Mouse (Mus musculus): ENCODE measurements around the gene Ces5a. TPM values are rescaled to one million over a fixed set of nuclear protein-coding genes. Genes with fewer than 3 reads are reported as not detected.

The Ces5a gene
- polyA plus RNA-seq, 1 experiment from 2014 or later = not detected

- no peaks in the 10 kb centered on the region for H3K36me3 ChIP-seq (ENCODE audit: control insufficient read depth, insufficient read depth, low read length)
- no peak overlapping the region for H3K4me2 ChIP-seq (ENCODE audit: low read depth, severe bottlenecking)
- no peak for ATAC-seq (ENCODE audit: insufficient number of reproducible peaks, low FRiP score, low TSS enrichment, low read depth)
- H3K27ac ChIP-seq (replicated peaks; ENCODE audit: low read depth, low read length) = no peak overlapping the region
- H3K4me3 ChIP-seq (ENCODE audit: low read depth, low read length) = no peak overlapping the region
- no peaks in the 10 kb centered on the region for H3K27me3 ChIP-seq (ENCODE audit: control insufficient read depth, insufficient read depth, low read length)
- 83% methylated on average over 4 of the region's 4 CpGs for WGBS
- DNase-seq (ENCODE audit: low spot score) = no peak
- H3K9me3 ChIP-seq (ENCODE audit: control insufficient read depth, low read length) = no peaks in the 10 kb centered on the region
- no peak overlapping the region for H3K9ac ChIP-seq (ENCODE audit: low read length)
- H3K4me1 ChIP-seq (ENCODE audit: control insufficient read depth, insufficient read depth, low read length) = no peaks in the 10 kb centered on the region
Observed at GRCm38 (mm10) chr8:93564634-93565033, 29.0 kb upstream of the Ces5a start.

DNA sequence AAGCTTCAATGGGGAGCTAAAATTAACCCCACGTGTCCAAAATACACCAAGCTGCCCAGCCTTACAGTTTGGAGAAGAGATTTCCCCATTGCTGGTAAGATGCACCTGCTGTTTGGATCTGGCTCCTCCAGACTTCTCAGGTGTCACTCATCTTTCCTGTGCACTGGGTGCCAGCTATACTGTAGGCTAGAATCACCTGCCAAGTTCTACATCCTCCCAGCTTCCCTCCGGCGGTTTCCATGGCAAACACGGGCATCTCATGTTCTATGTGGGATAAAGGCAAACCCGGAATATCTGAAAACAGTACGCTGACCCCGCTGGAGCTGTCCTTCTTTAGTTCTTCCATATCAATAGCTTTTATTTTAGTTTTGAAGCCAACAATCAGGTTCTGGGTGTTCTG lies 27.9 kb upstream of the Ces5a start:
- Histone ChIP-seq H3K27ac (replicated peaks; ENCODE audit: low read depth, low read length) (no peak overlapping the region), H3K9me3 (ENCODE audit: control insufficient read depth, low read length) (no peaks in the 10 kb centered on the region), H3K4me1 (ENCODE audit: control insufficient read depth, insufficient read depth, low read length) (no peaks in the 10 kb centered on the region), H3K36me3 (ENCODE audit: control insufficient read depth, insufficient read depth, low read length) (no peaks in the 10 kb centered on the region), H3K4me3 (ENCODE audit: low read depth, low read length) (no peak overlapping the region), H3K9ac (ENCODE audit: low read length) (no peak overlapping the region), H3K27me3 (ENCODE audit: control insufficient read depth, insufficient read depth, low read length) (no peaks in the 10 kb centered on the region), H3K4me2 (ENCODE audit: low read depth, severe bottlenecking) (no peak overlapping the region)
- no peak for DNase-seq (ENCODE audit: low spot score)
- ATAC-seq (ENCODE audit: insufficient number of reproducible peaks, low FRiP score, low TSS enrichment, low read depth) = no peak
- 84% methylated on average over 7 of the region's 7 CpGs for WGBS

GRCm38 (mm10) chr8:93562557-93563210 lies 27.1 kb upstream of the Ces5a start:
- Histone ChIP-seq H3K9me3 (ENCODE audit: control insufficient read depth, low read length) (no peaks in the 10 kb centered on the region), H3K4me1 (ENCODE audit: control insufficient read depth, insufficient read depth, low read length) (no peaks in the 10 kb centered on the region), H3K4me2 (ENCODE audit: low read depth, severe bottlenecking) (no peak overlapping the region), H3K36me3 (ENCODE audit: control insufficient read depth, insufficient read depth, low read length) (no peaks in the 10 kb centered on the region), H3K9ac (ENCODE audit: low read length) (no peak overlapping the region), H3K27me3 (ENCODE audit: control insufficient read depth, insufficient read depth, low read length) (no peaks in the 10 kb centered on the region), H3K27ac (replicated peaks; ENCODE audit: low read depth, low read length) (no peak overlapping the region), H3K4me3 (ENCODE audit: low read depth, low read length) (no peak overlapping the region)
- 45% methylated on average over 6 of the region's 6 CpGs for WGBS
- ATAC-seq (ENCODE audit: insufficient number of reproducible peaks, low FRiP score, low TSS enrichment, low read depth) (no peak), DNase-seq (ENCODE audit: low spot score) (no peak)

- Histone ChIP-seq H3K4me3 (ENCODE audit: low read depth, low read length) (no peak overlapping the region), H3K9me3 (ENCODE audit: control insufficient read depth, low read length) (no peaks in the 10 kb centered on the region), H3K4me2 (ENCODE audit: low read depth, severe bottlenecking) (no peak overlapping the region), H3K4me1 (ENCODE audit: control insufficient read depth, insufficient read depth, low read length) (no peaks in the 10 kb centered on the region), H3K36me3 (ENCODE audit: control insufficient read depth, insufficient read depth, low read length) (no peaks in the 10 kb centered on the region), H3K9ac (ENCODE audit: low read length) (no peak overlapping the region), H3K27ac (replicated peaks; ENCODE audit: low read depth, low read length) (no peak overlapping the region), H3K27me3 (ENCODE audit: control insufficient read depth, insufficient read depth, low read length) (no peaks in the 10 kb centered on the region)
- 80% methylated on average over 3 of the region's 3 CpGs for WGBS
- ATAC-seq (ENCODE audit: insufficient number of reproducible peaks, low FRiP score, low TSS enrichment, low read depth) = no peak
- no peak for DNase-seq (ENCODE audit: low spot score)
Observed at GRCm38 (mm10) chr8:93561271-93561670, 25.6 kb upstream of the Ces5a start.

GRCm38 (mm10) chr8:93559696-93560095 lies 24.1 kb upstream of the Ces5a start:
- ATAC-seq (ENCODE audit: insufficient number of reproducible peaks, low FRiP score, low TSS enrichment, low read depth) (no peak), DNase-seq (ENCODE audit: low spot score) (no peak)
- Histone ChIP-seq H3K4me1 (ENCODE audit: control insufficient read depth, insufficient read depth, low read length) (no peaks in the 10 kb centered on the region), H3K4me2 (ENCODE audit: low read depth, severe bottlenecking) (no peak overlapping the region), H3K4me3 (ENCODE audit: low read depth, low read length) (no peak overlapping the region), H3K27ac (replicated peaks; ENCODE audit: low read depth, low read length) (no peak overlapping the region), H3K9ac (ENCODE audit: low read length) (no peak overlapping the region), H3K27me3 (ENCODE audit: control insufficient read depth, insufficient read depth, low read length) (no peaks in the 10 kb centered on the region), H3K36me3 (ENCODE audit: control insufficient read depth, insufficient read depth, low read length) (no peaks in the 10 kb centered on the region), H3K9me3 (ENCODE audit: control insufficient read depth, low read length) (no peaks in the 10 kb centered on the region)
- 79% methylated on average over 2 of the region's 2 CpGs for WGBS

- 79% methylated on average over 3 of the region's 3 CpGs for WGBS
- H3K4me2 ChIP-seq (ENCODE audit: low read depth, severe bottlenecking) = no peak overlapping the region
- ATAC-seq (ENCODE audit: insufficient number of reproducible peaks, low FRiP score, low TSS enrichment, low read depth) = no peak
Observed at GRCm38 (mm10) chr8:93502634-93503033, 33.0 kb downstream of the Ces5a start.

GRCm38 (mm10) chr8:93499437-93499836 lies 36.2 kb downstream of the Ces5a start:
- Histone ChIP-seq H3K4me2 (ENCODE audit: low read depth, severe bottlenecking) (no peak overlapping the region), H3K27ac (replicated peaks; ENCODE audit: low read depth, low read length) (no peak overlapping the region), H3K9me3 (ENCODE audit: control insufficient read depth, low read length) (no peaks in the 10 kb centered on the region), H3K36me3 (ENCODE audit: control insufficient read depth, insufficient read depth, low read length) (no peaks in the 10 kb centered on the region), H3K4me3 (ENCODE audit: low read depth, low read length) (no peak overlapping the region), H3K9ac (ENCODE audit: low read length) (no peak overlapping the region), H3K27me3 (ENCODE audit: control insufficient read depth, insufficient read depth, low read length) (no peaks in the 10 kb centered on the region), H3K4me1 (ENCODE audit: control insufficient read depth, insufficient read depth, low read length) (no peaks in the 10 kb centered on the region)
- 42% methylated on average over 9 of the region's 9 CpGs for WGBS
- no peak for DNase-seq (ENCODE audit: low spot score)
- ATAC-seq (ENCODE audit: insufficient number of reproducible peaks, low FRiP score, low TSS enrichment, low read depth) = no peak

More at GRCm38 (mm10) chr8:93502634-93503033, 33.0 kb downstream of the Ces5a start:
- no peaks in the 10 kb centered on the region for H3K4me1 ChIP-seq (ENCODE audit: control insufficient read depth, insufficient read depth, low read length)
- no peaks in the 10 kb centered on the region for H3K9me3 ChIP-seq (ENCODE audit: control insufficient read depth, low read length)
- H3K4me3 ChIP-seq (ENCODE audit: low read depth, low read length) = no peak overlapping the region
- no peaks in the 10 kb centered on the region for H3K27me3 ChIP-seq (ENCODE audit: control insufficient read depth, insufficient read depth, low read length)
- H3K9ac ChIP-seq (ENCODE audit: low read length) = no peak overlapping the region
- no peak overlapping the region for H3K27ac ChIP-seq (replicated peaks; ENCODE audit: low read depth, low read length)
- H3K36me3 ChIP-seq (ENCODE audit: control insufficient read depth, insufficient read depth, low read length) = no peaks in the 10 kb centered on the region
- no peak for DNase-seq (ENCODE audit: low spot score)

- H3K27ac ChIP-seq (replicated peaks; ENCODE audit: low read depth, low read length) = no peak overlapping the region
Observed at GRCm38 (mm10) chr8:93495330-93495729, 40.3 kb downstream of the Ces5a start.

DNA sequence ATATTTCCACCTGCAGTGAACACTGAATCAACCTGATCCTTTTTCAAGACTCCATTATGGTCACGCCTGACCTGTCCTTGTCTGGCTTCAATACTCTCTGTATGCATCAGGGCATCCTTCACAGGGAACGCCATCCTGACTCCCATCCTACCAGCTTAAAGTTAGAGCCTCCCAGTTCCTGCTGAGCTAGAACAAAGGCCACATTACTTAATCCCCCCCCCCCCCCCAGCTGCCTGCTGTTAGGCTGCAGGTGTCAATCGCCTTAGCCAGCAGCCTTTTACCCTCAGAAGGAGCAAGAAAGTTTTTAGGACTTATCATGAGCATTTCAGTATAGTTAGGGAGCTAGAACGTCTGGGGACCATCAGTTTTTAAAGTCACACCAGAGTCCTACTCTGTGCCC lies 46.9 kb downstream of the Ces5a start:
- DNase-seq (ENCODE audit: low spot score) = no peak

More at GRCm38 (mm10) chr8:93495330-93495729, 40.3 kb downstream of the Ces5a start:
- no peak overlapping the region for H3K9ac ChIP-seq (ENCODE audit: low read length)
- ATAC-seq (ENCODE audit: insufficient number of reproducible peaks, low FRiP score, low TSS enrichment, low read depth) = no peak
- H3K36me3 ChIP-seq (ENCODE audit: control insufficient read depth, insufficient read depth, low read length) = no peaks in the 10 kb centered on the region
- H3K4me1 ChIP-seq (ENCODE audit: control insufficient read depth, insufficient read depth, low read length) = no peaks in the 10 kb centered on the region
- no peak overlapping the region for H3K4me2 ChIP-seq (ENCODE audit: low read depth, severe bottlenecking)
- H3K27me3 ChIP-seq (ENCODE audit: control insufficient read depth, insufficient read depth, low read length) = no peaks in the 10 kb centered on the region
- no peak overlapping the region for H3K4me3 ChIP-seq (ENCODE audit: low read depth, low read length)
- WGBS = 26% methylated on average over 6 of the region's 6 CpGs
- DNase-seq (ENCODE audit: low spot score) = peak; percentile 66
- no peaks in the 10 kb centered on the region for H3K9me3 ChIP-seq (ENCODE audit: control insufficient read depth, low read length)

More for the DNA sequence above, 46.9 kb downstream of the Ces5a start:
- H3K4me3 ChIP-seq (ENCODE audit: low read depth, low read length) = no peak overlapping the region
- H3K4me1 ChIP-seq (ENCODE audit: control insufficient read depth, insufficient read depth, low read length) = no peaks in the 10 kb centered on the region
- no peak overlapping the region for H3K27ac ChIP-seq (replicated peaks; ENCODE audit: low read depth, low read length)
- H3K4me2 ChIP-seq (ENCODE audit: low read depth, severe bottlenecking) = no peak overlapping the region
- ATAC-seq (ENCODE audit: insufficient number of reproducible peaks, low FRiP score, low TSS enrichment, low read depth) = no peak
- no peaks in the 10 kb centered on the region for H3K36me3 ChIP-seq (ENCODE audit: control insufficient read depth, insufficient read depth, low read length)
- H3K9ac ChIP-seq (ENCODE audit: low read length) = no peak overlapping the region
- 12% methylated on average over 4 of the region's 4 CpGs for WGBS
- H3K9me3 ChIP-seq (ENCODE audit: control insufficient read depth, low read length) = no peaks in the 10 kb centered on the region
- no peaks in the 10 kb centered on the region for H3K27me3 ChIP-seq (ENCODE audit: control insufficient read depth, insufficient read depth, low read length)

Data from limb, embryonic 11.5 days (tissue).